Mouse (Mus musculus): ENCODE results near the gene Srarp. TPM values are rescaled to one million over a fixed set of nuclear protein-coding genes. Genes with fewer than 3 reads are reported as not detected.

Gene Srarp
- polyA plus RNA-seq, 1 experiment = 14.2 TPM

DNA sequence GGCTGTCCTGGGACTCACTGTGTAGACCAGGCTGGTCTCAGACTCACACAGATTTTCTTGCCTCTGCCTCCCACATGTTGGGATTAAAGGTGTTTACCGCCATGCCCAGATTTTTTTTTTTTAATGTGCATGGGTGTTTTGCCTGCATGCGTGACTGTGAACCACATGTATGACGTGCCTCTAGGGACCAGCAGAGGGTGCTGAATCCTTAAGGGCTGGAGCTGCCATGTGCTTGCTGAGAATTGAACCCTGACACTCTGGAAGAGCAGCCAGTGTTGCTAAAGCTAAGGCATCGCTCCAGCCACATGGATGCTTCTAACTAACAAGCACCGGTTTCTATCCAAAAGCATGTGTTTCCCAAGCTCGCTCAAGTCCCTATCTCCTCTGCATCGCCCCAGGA lies 49.8 kb downstream of the Srarp start:
- no peak overlapping the region for H3K27ac ChIP-seq (ENCODE audit: insufficient read depth, low read length)
- no peak overlapping the region for H3K4me3 ChIP-seq (ENCODE audit: insufficient read depth, low read length)
- TF ChIP-seq CTCF (IDR thresholded peaks at IDR 0.05; ENCODE audit: extremely low read depth, insufficient read depth, low read length) (0 out of 2 replicates have a peak, but pooled peaks have one; percentile 15), POLR2A (IDR thresholded peaks at IDR 0.05; ENCODE audit: extremely low read depth, insufficient read depth, low read length) (no peak)
- no peaks in the 10 kb centered on the region for H3K4me1 ChIP-seq (ENCODE audit: control insufficient read depth, insufficient read depth, low read length)

DNA sequence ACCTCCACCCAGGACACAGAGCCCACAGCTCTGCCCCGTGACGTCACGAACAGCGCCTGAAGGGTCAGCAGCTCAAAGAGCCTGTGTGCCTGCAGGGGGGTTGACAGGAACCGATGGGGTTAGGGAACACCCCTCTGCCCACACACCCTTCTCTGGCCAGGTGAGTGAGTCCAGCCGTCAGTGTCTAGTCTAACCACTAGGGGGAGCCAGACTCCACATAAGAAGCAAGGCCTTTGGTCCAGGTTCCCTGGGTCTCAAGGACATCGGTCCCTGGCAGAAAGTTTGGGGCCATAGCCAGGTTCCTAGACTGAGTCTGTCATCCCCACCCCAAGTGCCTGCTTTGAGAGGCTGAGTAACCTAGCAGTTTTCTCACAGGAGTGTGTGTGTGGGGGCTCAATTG lies 50.6 kb downstream of the Srarp start:
- no peak overlapping the region for H3K4me3 ChIP-seq (ENCODE audit: insufficient read depth, low read length)
- no peak overlapping the region for H3K27ac ChIP-seq (ENCODE audit: insufficient read depth, low read length)
- H3K4me1 ChIP-seq (ENCODE audit: control insufficient read depth, insufficient read depth, low read length) = no peaks in the 10 kb centered on the region
- TF ChIP-seq POLR2A (IDR thresholded peaks at IDR 0.05; ENCODE audit: extremely low read depth, insufficient read depth, low read length) = no peak
- TF ChIP-seq CTCF (IDR thresholded peaks at IDR 0.05; ENCODE audit: extremely low read depth, insufficient read depth, low read length) = peak; percentile 87

Other genes with a start within 250 kb of the Srarp start
- gene Rsg1, start 222.1 kb downstream of the Srarp start, polyA plus RNA-seq (2012; rRNA removed) = 3.0 and 3.3 TPM in 2 replicates
- 11.8 and 13.2 TPM in 2 replicates for gene Arhgef19, start 196.6 kb downstream of the Srarp start, polyA plus RNA-seq (2012; rRNA removed)
- gene Epha2, start 134.9 kb downstream of the Srarp start, polyA plus RNA-seq (2012; rRNA removed) = 1.2 and 1.3 TPM in 2 replicates
- gene Fam131c, start 67.9 kb downstream of the Srarp start, polyA plus RNA-seq (2012; rRNA removed) = 3.2 and 3.3 TPM in 2 replicates
- gene Clcnka, start 37.4 kb downstream of the Srarp start, polyA plus RNA-seq (2012; rRNA removed) = not detected in 2 replicates
- 0.32 TPM in 1 of 2 replicates, not detected in the other for gene Clcnkb, start 20.1 kb downstream of the Srarp start, polyA plus RNA-seq (2012; rRNA removed)
- gene Hspb7, start 15.3 kb downstream of the Srarp start, polyA plus RNA-seq (2012; rRNA removed) = 0.21 and 0.23 TPM in 2 replicates
- gene Zbtb17, start 8.5 kb upstream of the Srarp start, polyA plus RNA-seq (2012; rRNA removed) = 45.1 and 47.2 TPM in 2 replicates
- 12.4 and 13.0 TPM in 2 replicates for gene Spen, start 102.5 kb upstream of the Srarp start, polyA plus RNA-seq (2012; rRNA removed)
- 1.0 and 1.3 TPM in 2 replicates for gene Fblim1, start 170.0 kb upstream of the Srarp start, polyA plus RNA-seq (2012; rRNA removed)
- 0.40 and 0.68 TPM in 2 replicates for gene Tmem82, start 182.5 kb upstream of the Srarp start, polyA plus RNA-seq (2012; rRNA removed)
- 6.5 and 6.7 TPM in 2 replicates for gene Slc25a34, start 187.7 kb upstream of the Srarp start, polyA plus RNA-seq (2012; rRNA removed)
- 134 and 138 TPM in 2 replicates for gene Plekhm2, start 228.8 kb upstream of the Srarp start, polyA plus RNA-seq (2012; rRNA removed)
- gene Rsc1a1, start 249.5 kb upstream of the Srarp start, polyA plus RNA-seq (2012; rRNA removed) = 7.1 and 7.8 TPM in 2 replicates

All from cortical plate, adult 2 months (tissue).